Mouse (Mus musculus) thymus, adult 2 months (tissue): ENCODE measurements around the gene Polr1e.

Source experiments
- CTCF ChIP-seq: fragments of 200-500 bp; IDR thresholded peaks from 2 replicates; pipeline ENCODE4 v1.5.1; 2012; ENCODE audit warnings: mild to moderate bottlenecking, control low read depth, low read length, moderate library complexity, borderline replicate concordance; ENCODE audit not compliant: control insufficient read depth, poor library complexity, insufficient read depth; ENCODE audit errors: extremely low read depth
- POLR2A ChIP-seq: fragments of 200-500 bp; IDR thresholded peaks from 2 replicates; pipeline ENCODE4 v1.6.1; 2012; ENCODE audit warnings: mild to moderate bottlenecking, low read length, control low read depth, moderate library complexity; ENCODE audit not compliant: control insufficient read depth, poor library complexity, insufficient read depth; ENCODE audit errors: extremely low read depth

- no peak for TF ChIP-seq CTCF
- no peak for TF ChIP-seq POLR2A
Observed at GRCm38 (mm10) chr4:45047956-45048355, 29.6 kb downstream of the Polr1e start.
